Mouse (Mus musculus): ENCODE data around the gene Nol6. TPM values are rescaled to one million over a fixed set of nuclear protein-coding genes. Genes with fewer than 3 reads are reported as not detected.

The Nol6 gene
- polyA plus RNA-seq (2012; rRNA removed), result 50.3 and 55.3 TPM in 2 replicates

GRCm38 (mm10) chr4:41124180-41124951, at the start of gene Nol6:
Gene Nol6, minus strand, starts transcription at chr4:41124455.

DNA sequence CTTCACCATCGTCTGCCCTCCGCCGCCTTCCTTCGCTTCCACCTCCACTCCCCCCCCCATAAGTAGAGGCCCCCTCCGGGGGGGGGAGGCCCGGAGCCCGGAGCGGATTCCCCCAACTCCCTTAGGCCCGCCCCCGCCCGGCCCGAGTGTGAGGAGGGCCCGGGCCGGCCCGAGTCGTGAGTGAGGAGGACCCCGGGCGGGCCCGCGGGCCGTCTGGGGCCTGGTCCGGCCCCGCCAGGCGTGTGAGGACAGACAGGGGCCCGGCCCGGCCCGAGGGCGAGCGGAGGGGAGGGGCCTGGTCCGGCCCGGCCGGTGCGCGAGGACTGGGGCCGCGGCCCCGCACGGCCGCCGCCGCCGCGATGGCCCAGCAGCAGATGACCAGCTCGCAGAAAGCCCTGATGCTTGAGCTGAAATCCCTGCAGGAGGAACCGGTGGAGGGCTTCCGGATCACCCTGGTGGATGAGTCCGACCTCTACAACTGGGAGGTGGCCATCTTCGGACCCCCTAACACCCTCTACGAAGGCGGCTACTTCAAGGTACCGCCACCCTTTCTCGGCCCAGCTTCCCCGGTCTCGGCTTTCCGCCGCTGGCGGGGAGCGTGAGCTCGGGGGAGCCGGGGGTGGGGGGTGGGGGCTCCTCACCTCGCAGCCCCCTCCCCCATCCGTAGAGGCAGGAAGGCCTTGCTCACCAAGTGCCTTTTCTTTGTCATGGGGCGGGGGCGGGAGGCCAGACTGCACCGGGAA, 11.6 kb upstream of the Nol6 start, which contains the start of gene Ube2r2:
Gene Ube2r2 (plus strand): TSS at position 33 of the 743 bp plus-strand sequence.

GRCm38 (mm10) chr4:41097871-41098576, 26.2 kb downstream of the Nol6 start, which contains the start of gene Aqp3:
Gene Aqp3, minus strand, starts transcription at chr4:41098183.

Other genes with a start within 250 kb of the Nol6 start
- gene Spink4, start 204.4 kb downstream of the Nol6 start, polyA plus RNA-seq (2012; rRNA removed), result 0.21 TPM in 1 of 2 replicates, not detected in the other
- 130 TPM in 2 replicates for gene Bag1, start 176.2 kb downstream of the Nol6 start, polyA plus RNA-seq (2012; rRNA removed)
- 115 and 126 TPM in 2 replicates for gene Chmp5, start 176.0 kb downstream of the Nol6 start, polyA plus RNA-seq (2012; rRNA removed)
- 119 and 120 TPM in 2 replicates for gene Nfx1, start 153.5 kb downstream of the Nol6 start, polyA plus RNA-seq (2012; rRNA removed)
- gene Aqp7, start 76.3 kb downstream of the Nol6 start, polyA plus RNA-seq (2012; rRNA removed), result 0.12 TPM in 1 of 2 replicates, not detected in the other
- 0.47 and 1.5 TPM in 2 replicates for gene Aqp3, start 26.3 kb downstream of the Nol6 start, polyA plus RNA-seq (2012; rRNA removed)
- gene Ube2r2, start 11.3 kb upstream of the Nol6 start, polyA plus RNA-seq (2012; rRNA removed), result 150 and 160 TPM in 2 replicates
- 32.4 and 39.1 TPM in 2 replicates for gene Ubap2, start 150.7 kb upstream of the Nol6 start, polyA plus RNA-seq (2012; rRNA removed)
- 48.0 and 48.1 TPM in 2 replicates for gene Dcaf12, start 190.4 kb upstream of the Nol6 start, polyA plus RNA-seq (2012; rRNA removed)
- gene Ubap1, start 224.5 kb upstream of the Nol6 start, polyA plus RNA-seq (2012; rRNA removed), result 43.7 and 48.9 TPM in 2 replicates